Mouse (Mus musculus) embryonic facial prominence, embryonic 15.5 days (tissue): Measurements from ENCODE around the gene Rhpn2. TPM values are rescaled to one million over a fixed set of nuclear protein-coding genes. Genes with fewer than 3 reads are reported as not detected.

Experiments
- ATAC-seq: fragments of 200-750 bp; cut with Nextera tagmentation; 2 replicates; pipeline ENCODE4 v1.8.0; 2017; ENCODE audit warnings: low read depth, moderate TSS enrichment; ENCODE audit not compliant: insufficient number of reproducible peaks, low FRiP score, low TSS enrichment
- H3K27ac ChIP-seq: fragments of 300-500 bp; sonication (generic); replicated peaks from 2 replicates; pipeline ENCODE4 v1.5.1; 2015; ENCODE audit warnings: mild to moderate bottlenecking, inconsistent platforms
- H3K27me3 ChIP-seq: fragments of 300-500 bp; sonication (generic); 2 replicates; pipeline ENCODE4 v1.6.1; 2015; ENCODE audit warnings: inconsistent platforms
- H3K36me3 ChIP-seq: fragments of 300-500 bp; sonication (generic); 2 replicates; pipeline ENCODE4 v1.6.1; 2015; ENCODE audit warnings: mild to moderate bottlenecking, inconsistent platforms
- H3K4me1 ChIP-seq: fragments of 300-500 bp; sonication (generic); 2 replicates; pipeline ENCODE4 v1.6.1; 2015; ENCODE audit warnings: inconsistent platforms
- H3K4me2 ChIP-seq: fragments of 300-500 bp; sonication (generic); replicated peaks from 2 replicates; pipeline ENCODE4 v1.6.1; 2015; ENCODE audit warnings: mild to moderate bottlenecking, inconsistent platforms
- H3K4me3 ChIP-seq: fragments of 300-500 bp; sonication (generic); replicated peaks from 2 replicates; pipeline ENCODE4 v1.5.1; 2015; ENCODE audit warnings: mild to moderate bottlenecking, inconsistent platforms
- H3K9ac ChIP-seq: fragments of 300-500 bp; sonication (generic); 2 replicates; pipeline ENCODE4 v1.6.1; 2015; ENCODE audit warnings: inconsistent platforms
- H3K9me3 ChIP-seq: fragments of 300-500 bp; sonication (generic); replicated peaks from 2 replicates; pipeline ENCODE4 v1.6.1; 2016; ENCODE audit warnings: inconsistent platforms
- WGBS: fragments of 180-500 bp; shearing (Covaris S2); methylation state at CpG from one replicate; pipeline ENCODE4 v1.1.7; 2015; 5-methylcytosine and 5-hydroxymethylcytosine counted together
- polyA plus RNA-seq: library from polyadenylated mRNA; unstranded; fragments of >200 nt; fragmentation: Nextera tagmentation; extraction: Ambion mirVana; gene quantifications from 2 replicates; pipeline ENCODE4 v1.2.1, GENCODE M21; 2015

Rhpn2 gene
- polyA plus RNA-seq, 1 experiment from 2014 or later = 5.2 TPM

DNA sequence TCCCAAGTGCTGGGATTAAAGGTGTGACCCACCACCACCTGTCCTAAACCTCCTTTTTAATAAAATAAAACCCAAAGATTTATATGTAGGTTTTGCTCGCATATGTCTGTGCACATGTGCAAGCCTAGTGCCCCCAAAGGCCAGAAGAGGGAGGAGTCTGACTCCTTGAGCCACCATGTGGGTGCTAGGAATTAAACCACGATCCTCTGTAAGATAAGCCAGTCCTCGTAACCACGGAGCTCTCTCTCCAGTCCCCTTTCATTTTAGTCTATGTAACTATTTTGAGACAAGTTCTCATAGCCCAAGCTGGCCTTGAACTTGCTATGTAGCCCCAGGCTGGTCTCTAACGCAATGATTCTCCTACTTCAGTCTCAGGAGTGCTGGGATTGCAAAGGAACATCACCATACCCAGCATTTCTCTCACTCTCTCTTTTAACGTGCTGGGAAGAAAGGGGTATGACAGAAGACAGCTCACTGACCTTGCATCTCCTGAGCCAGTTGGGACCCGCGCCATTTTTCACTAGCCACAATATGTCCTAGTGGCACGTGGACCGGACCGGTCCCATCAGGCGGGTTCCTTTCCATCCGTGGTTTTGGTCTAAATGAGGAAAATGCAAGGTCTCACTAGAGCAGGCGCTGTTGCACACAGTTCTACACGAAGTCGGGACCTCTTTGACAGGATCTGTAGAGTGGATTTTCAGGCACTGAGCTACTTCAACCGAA lies 61.9 kb downstream of the Rhpn2 start:
- Histone ChIP-seq H3K4me2 (peak overlapping the region; percentile 73), H3K27ac (no peak overlapping the region), H3K9ac (peak overlapping the region; percentile 46; the same call in 1 of the 2 replicates), H3K27me3 (no peaks in the 10 kb centered on the region), H3K36me3 (peaks cover 26% of the 10 kb centered on the region), H3K9me3 (no peaks in the 10 kb centered on the region), H3K4me3 (peak overlapping the region; percentile 72), H3K4me1 (peaks cover 19% of the 10 kb centered on the region)
- ATAC-seq = 0 out of 2 replicates have a peak, but pooled peaks have one; percentile 1
- 10% methylated on average over 17 of the region's 17 CpGs for WGBS

DNA sequence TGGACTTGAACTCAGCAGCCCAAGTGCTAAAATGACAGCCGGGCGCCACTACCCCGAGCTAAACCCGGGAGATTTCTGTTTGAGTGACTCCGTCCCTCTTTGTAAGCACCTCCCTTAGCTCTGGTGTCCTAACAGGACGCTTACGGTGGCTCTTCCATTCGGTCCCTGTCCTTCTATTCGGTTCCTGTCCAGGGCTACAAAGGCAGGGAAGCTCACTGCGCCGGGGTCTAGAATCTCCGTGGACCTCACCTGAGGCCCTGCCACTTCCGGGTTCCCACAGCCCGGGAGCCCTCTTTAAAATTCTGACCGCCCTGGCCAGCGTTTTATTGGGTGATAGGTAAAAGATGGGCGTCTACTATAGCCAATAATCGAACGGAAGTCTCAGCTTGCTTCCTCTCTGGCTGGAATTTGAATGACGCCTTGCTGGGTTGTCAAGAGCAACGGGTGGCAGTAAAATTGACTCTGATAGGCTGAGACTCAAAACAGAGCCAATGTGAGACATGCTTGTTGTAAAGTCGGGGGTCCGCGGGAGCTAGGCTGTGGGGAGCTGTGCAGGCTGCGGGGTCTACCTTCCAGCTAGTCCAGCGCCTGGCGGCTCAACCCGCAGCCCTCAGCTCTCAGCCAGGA lies 62.7 kb downstream of the Rhpn2 start, which contains the start of the genes Faap24 and Cep89:
Gene Faap24 (minus strand): TSS at position 295 of the 627 bp plus-strand sequence.
Gene Cep89 (plus strand): TSS at position 494 of the 627 bp plus-strand sequence.
- H3K4me3 ChIP-seq = peak within 1 kb of the TSS; percentile 72
- peak within 1 kb of the TSS; percentile 74 for H3K9ac ChIP-seq
- peaks cover 19% of the 10 kb centered on the region for H3K4me1 ChIP-seq
- no peaks in the 10 kb centered on the region for H3K27me3 ChIP-seq
- ATAC-seq = peak; percentile 96
- WGBS = under 1% methylated on average over 28 of the region's 28 CpGs
- H3K36me3 ChIP-seq = peaks cover 30% of the 10 kb centered on the region
- peak within 1 kb of the TSS; percentile 80 for H3K4me2 ChIP-seq
- H3K27ac ChIP-seq = 0 out of 2 replicates have a peak within 1 kb of the TSS, but pooled peaks have one; percentile 13
- H3K9me3 ChIP-seq = no peaks in the 10 kb centered on the region

DNA sequence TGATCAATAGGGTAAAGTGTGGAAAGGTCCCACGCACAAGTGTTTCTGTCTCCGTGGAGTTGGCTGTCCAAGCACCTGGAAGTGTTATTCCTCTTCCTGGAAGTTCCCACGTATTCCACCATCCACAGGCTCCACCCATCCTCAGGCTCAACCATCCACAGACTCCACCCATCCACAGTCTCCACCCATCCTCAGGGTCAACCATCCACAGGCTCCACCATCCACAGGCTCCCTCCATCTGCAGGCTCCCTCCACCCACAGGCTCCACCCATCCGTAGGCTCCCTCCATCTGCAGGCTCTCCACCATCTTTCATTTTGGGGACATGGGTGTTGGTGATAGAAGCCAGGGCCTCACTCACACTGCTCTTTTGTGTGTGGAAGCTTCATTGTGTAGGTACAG lies 67.2 kb downstream of the Rhpn2 start:
- Histone ChIP-seq H3K9ac (no peak overlapping the region), H3K27me3 (no peaks in the 10 kb centered on the region), H3K4me2 (no peak overlapping the region), H3K27ac (no peak overlapping the region), H3K36me3 (peaks cover 67% of the 10 kb centered on the region), H3K4me3 (no peak overlapping the region), H3K4me1 (peaks cover 10% of the 10 kb centered on the region), H3K9me3 (no peaks in the 10 kb centered on the region)
- ATAC-seq = no peak
- 88% methylated on average over 4 of the region's 4 CpGs for WGBS

DNA sequence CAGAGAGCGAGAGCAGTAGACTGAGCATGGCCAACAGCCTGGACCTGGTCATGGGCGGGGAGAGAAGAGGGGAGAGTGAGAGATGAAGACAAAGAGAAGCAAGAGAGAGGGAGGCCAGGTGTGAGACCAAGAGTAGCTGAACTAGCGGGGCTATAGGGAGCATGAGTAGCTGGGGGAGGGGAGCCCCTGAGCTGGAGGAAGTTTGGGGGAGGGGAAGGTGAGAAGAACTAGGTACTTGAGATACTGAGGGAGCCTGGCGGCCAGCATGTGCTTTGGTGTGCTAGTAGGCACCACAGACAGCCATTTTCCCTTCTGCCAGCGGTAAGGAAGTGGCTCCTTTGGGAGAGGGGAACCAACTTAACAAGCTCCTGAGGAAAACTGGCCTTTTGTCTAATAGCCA lies 81.3 kb downstream of the Rhpn2 start:
- Histone ChIP-seq H3K4me2 (no peak overlapping the region), H3K9me3 (no peaks in the 10 kb centered on the region), H3K4me1 (no peaks in the 10 kb centered on the region), H3K27me3 (no peaks in the 10 kb centered on the region), H3K36me3 (peaks cover 63% of the 10 kb centered on the region), H3K9ac (no peak overlapping the region), H3K27ac (no peak overlapping the region), H3K4me3 (no peak overlapping the region)
- ATAC-seq = no peak
- WGBS = 71% methylated on average over 5 of the region's 5 CpGs

DNA sequence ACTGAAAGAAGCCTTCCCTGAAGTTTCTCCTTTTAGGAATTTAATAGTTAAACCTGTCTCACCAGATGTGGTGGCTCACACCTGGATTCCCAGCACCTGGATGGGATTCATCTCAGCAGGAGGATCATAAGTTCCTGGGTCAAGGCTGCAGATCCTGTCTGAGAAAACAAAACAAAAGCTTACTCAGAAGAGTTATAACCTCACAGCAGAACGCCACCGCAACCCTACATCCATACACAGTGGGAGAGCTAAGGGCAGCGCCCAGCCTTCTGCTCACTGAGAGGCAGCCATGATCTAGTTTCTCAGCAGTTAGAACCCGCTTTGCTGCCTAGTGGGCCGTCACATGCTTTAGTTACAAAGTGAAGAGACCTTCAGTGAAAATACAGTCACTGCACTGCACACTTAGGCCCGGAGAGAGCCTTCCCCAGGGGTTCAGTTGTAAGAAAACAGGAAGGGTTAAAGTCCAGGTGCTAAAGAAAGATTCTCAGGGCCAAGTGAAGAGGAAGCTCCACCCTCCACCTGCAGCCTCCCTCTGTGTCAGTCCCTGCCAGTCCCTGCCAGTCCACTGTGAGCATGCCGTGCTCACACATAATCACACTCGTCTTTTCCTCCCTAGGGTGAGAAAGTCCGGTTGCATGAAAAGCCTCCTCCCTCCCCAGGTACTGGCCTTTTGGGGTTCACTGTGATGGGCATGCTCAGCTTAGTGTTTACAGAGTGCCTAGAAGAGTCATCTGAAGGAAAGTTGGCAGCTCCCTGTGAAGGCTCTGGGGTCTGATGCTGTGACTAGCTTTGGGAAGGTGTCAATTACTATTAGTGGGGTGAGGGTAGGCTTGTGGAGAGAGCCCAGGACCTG lies 82.1 kb downstream of the Rhpn2 start:
- 80% methylated on average over 9 of the region's 9 CpGs for WGBS
- ATAC-seq = no peak
- no peaks in the 10 kb centered on the region for H3K27me3 ChIP-seq
- no peak overlapping the region for H3K4me3 ChIP-seq
- peaks cover 63% of the 10 kb centered on the region for H3K36me3 ChIP-seq
- H3K9ac ChIP-seq = no peak overlapping the region
- H3K4me1 ChIP-seq = no peaks in the 10 kb centered on the region
- no peak overlapping the region for H3K27ac ChIP-seq
- H3K4me2 ChIP-seq = no peak overlapping the region
- H3K9me3 ChIP-seq = no peaks in the 10 kb centered on the region

DNA sequence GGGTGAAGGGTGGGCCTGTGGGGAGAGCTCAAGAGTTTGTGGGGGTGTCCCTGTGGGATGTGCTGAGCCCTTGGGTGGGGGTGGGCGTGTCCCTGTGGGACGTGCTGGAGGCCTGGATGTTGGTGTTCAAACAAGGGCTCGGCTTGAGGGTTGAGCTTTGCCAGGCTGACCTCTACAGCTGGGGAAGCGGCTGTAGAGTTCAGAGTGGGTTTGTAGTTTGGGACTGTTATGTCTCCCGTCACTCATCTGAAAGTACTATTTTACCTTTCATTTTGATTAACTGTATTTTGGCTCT lies 82.6 kb downstream of the Rhpn2 start:
- H3K27ac ChIP-seq = no peak overlapping the region
- H3K36me3 ChIP-seq = peaks cover 59% of the 10 kb centered on the region
- ATAC-seq = no peak
- no peaks in the 10 kb centered on the region for H3K9me3 ChIP-seq
- no peak overlapping the region for H3K9ac ChIP-seq
- WGBS = 84% methylated on average over 5 of the region's 5 CpGs
- no peaks in the 10 kb centered on the region for H3K27me3 ChIP-seq
- no peaks in the 10 kb centered on the region for H3K4me1 ChIP-seq
- H3K4me3 ChIP-seq = no peak overlapping the region
- no peak overlapping the region for H3K4me2 ChIP-seq

DNA sequence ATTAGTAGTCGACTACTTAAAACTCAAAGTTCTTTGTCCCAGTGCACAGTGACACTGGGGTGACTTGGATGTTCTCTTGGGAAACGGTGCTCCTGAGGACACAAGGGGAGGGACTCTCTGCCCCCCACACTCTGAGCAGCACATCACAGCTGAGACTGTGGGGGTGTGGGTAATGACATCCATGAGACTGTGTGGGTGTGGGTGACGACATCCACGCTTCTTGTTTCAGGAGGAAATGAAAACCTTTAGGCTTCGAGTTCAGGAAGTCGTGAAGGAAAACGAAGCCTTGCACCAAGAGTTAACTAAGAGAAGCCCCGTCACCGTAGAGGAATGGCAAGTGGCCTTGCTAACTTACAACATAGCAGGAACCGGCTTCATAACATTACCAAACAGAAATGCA lies 89.1 kb downstream of the Rhpn2 start:
- WGBS = 90% methylated on average over 10 of the region's 10 CpGs
- Histone ChIP-seq H3K4me3 (no peak overlapping the region), H3K27me3 (no peaks in the 10 kb centered on the region), H3K4me2 (no peak overlapping the region), H3K9me3 (no peaks in the 10 kb centered on the region), H3K4me1 (no peaks in the 10 kb centered on the region), H3K9ac (no peak overlapping the region), H3K27ac (no peak overlapping the region), H3K36me3 (peaks cover 52% of the 10 kb centered on the region)
- no peak for ATAC-seq

DNA sequence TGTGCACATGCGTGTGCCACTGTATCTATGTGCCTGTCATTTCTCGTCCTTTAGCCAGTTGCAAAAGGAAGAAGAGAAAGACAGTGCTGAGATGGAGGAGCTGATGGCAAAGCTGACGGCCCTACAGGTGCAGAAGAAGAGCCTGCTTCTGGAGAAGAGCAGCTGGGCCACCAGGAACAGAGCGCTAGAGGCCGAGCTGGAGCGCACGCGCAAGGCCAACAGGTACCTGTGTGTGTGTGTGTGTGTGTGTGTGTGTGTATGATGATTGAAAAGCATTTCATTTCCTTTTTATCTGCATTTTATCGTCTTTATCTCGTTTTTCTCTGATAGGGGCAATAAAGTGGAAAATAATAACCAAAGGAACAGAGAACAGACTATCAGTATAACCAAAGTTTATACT lies 94.2 kb downstream of the Rhpn2 start:
- Histone ChIP-seq H3K9ac (no peak overlapping the region), H3K4me3 (no peak overlapping the region), H3K36me3 (peaks cover 57% of the 10 kb centered on the region), H3K27ac (no peak overlapping the region), H3K4me2 (no peak overlapping the region), H3K27me3 (no peaks in the 10 kb centered on the region), H3K4me1 (no peaks in the 10 kb centered on the region), H3K9me3 (no peaks in the 10 kb centered on the region)
- WGBS = 92% methylated on average over 10 of the region's 10 CpGs
- ATAC-seq = no peak

DNA sequence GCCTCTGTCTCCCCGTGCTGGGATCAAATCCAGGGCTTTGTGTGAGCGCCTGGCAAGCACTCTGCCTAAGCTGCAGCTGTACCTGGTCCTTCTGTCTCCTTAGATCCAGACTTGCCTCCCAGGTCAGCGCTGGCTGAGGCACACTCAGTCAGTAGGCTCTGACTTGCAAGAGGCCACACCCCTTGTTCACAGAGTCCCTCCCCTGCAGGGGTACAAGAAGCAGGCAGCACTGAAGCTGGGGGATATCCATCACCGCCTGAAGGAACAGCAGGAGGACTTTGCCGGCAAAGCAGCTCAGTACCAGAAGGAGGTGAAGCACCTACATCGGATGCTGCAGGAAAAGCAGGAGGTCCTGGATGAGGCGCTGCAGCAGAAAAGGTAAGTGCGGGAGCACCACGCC lies 101.3 kb downstream of the Rhpn2 start:
- Histone ChIP-seq H3K4me3 (no peak overlapping the region), H3K27ac (no peak overlapping the region), H3K9me3 (no peaks in the 10 kb centered on the region), H3K4me2 (no peak overlapping the region), H3K4me1 (no peaks in the 10 kb centered on the region), H3K27me3 (no peaks in the 10 kb centered on the region), H3K36me3 (peaks cover 71% of the 10 kb centered on the region), H3K9ac (no peak overlapping the region)
- WGBS = 77% methylated on average over 9 of the region's 9 CpGs
- ATAC-seq = no peak
